ENCODE assay signal across 20 mouse cellular contexts in genomic region chr3:159030675-159031074, GRCm38 (mm10).
DNase-seq lines count a peak whose midpoint lies in the region; TF ChIP-seq lines count a peak whose summit lies in the region.
"Had no signal": no experiment of that assay in that cellular context is flagged by ENCODE, and none has a peak within 500 bp of the region (broad histone marks: within the 10 kb centered on the region; RNA-seq: fewer than 3 reads in every experiment).

No protein-coding gene starts in this region.

- H3K4me1 ChIP-seq in embryonic fibroblast, embryonic 13.5 days (ENCODE audit: control insufficient read depth, insufficient read depth, low read length) = peaks cover 7% of the 10 kb centered on the region; the same call in 1 of the 2 replicates
- H3K4me1 ChIP-seq: forebrain, embryonic 13.5 days; heart, embryonic 10.5 days; limb, embryonic 15.5 days; neural tube, embryonic 12.5 days had no signal

- peak; percentile 46 to 76 for DNase-seq in layer of hippocampus, adult 18-20 months (ENCODE audit: low spot score in 2 of 2)
- DNase-seq in left cerebral cortex, adult 9 months (ENCODE audit: low spot score in 2 of 2) = peak; percentile 79 to 80
- peak; percentile 74 for DNase-seq in right cerebral cortex, postnatal 25 days
- DNase-seq in kidney, adult 11 months = no peak
- DNase-seq in thymus, postnatal 25 days = no peak
- DNase-seq in ovary, adult 18-20 months (ENCODE audit: low spot score) = no peak
- DNase-seq: adrenal gland, postnatal 14 days; cerebellum, adult 9-10 months; embryo, embryonic 11 days; heart, postnatal 14 days; kidney, adult 9 months; liver, postnatal 0 days; midbrain, embryonic 14.5 days; thymus, adult 18-20 months had no signal

- no peak overlapping the region for H3K4me3 ChIP-seq in embryonic fibroblast, embryonic 13.5 days (ENCODE audit: insufficient read depth, low read length)
- H3K4me3 ChIP-seq: forebrain, embryonic 13.5 days; heart, embryonic 10.5 days; limb, embryonic 15.5 days; neural tube, embryonic 12.5 days had no signal

- TF ChIP-seq CTCF in embryonic fibroblast, embryonic 13.5 days (IDR thresholded peaks at IDR 0.05; ENCODE audit: borderline replicate concordance, insufficient read depth, low read length) = no peak

- TF ChIP-seq POLR2A in embryonic fibroblast, embryonic 13.5 days (IDR thresholded peaks at IDR 0.05; ENCODE audit: low read depth, low read length) = no peak

- H3K27ac ChIP-seq in embryonic fibroblast, embryonic 13.5 days (ENCODE audit: insufficient read depth, low read length) = peak overlapping the region; percentile 95
- H3K27ac ChIP-seq: forebrain, embryonic 13.5 days; heart, embryonic 10.5 days; limb, embryonic 15.5 days; macrophage; neural tube, embryonic 12.5 days had no signal

Comparison
In these comparisons a context has a peak if more than half of its experiments do, and no peak if none do; other contexts are left out.
1. DNase-seq: peak in layer of hippocampus, adult 18-20 months (2 of 2), left cerebral cortex, adult 9 months (2 of 2) and right cerebral cortex, postnatal 25 days (single experiment); none in kidney, adult 11 months (single experiment), thymus, postnatal 25 days (single experiment) and ovary, adult 18-20 months (single experiment).